ENCODE assay signal across 8 mouse cellular contexts in the genomic region with DNA sequence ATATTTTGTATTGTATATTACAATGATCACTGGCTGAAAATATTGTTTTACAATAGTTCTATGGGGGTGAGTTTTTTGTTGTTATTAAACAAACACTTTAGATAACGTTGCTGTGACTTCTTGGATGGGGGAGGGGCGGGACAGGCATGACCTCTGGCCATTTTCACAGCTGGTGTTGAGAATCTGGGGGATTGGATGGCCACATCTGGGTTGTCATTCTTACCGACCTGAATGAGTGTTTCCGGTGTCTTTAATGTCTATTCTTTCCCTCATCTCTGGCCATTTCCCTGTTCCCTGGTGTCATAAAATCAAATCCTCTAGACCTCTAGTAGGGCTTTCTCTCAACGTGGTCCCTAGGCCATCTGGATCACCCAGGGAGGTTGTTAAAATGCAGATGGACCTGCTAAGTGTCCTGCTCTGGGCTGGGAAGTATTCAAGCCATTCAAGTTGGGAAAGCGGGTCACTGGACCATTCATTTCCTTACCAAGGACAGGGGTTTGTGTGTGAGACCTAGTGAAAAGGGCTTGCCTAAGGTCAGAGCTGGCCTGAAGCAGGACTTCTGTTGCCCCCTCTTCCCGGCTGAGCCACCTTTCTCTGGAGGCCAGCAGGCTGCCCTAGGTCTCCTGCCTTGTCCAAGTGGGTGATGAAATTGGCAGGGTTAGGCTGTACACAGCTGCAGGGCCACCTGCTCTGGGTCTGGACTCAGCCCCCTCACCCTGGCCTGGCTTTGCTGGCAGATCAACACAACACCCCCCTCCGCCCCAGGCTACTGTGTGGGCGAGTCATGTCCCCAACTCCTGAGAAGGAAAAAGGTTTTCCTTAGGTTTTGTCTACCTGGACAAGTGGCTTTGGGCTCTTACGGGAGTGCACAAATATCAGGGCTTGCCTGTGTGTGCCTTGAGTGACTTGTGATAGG. TPM values are rescaled to one million over a fixed set of nuclear protein-coding genes. Genes with fewer than 3 reads are reported as not detected.
A peak's percentile ranks its signal among the peaks of the same experiment; 100 is the strongest.
DNase-seq lines count a peak whose midpoint lies in the region; ATAC-seq and TF ChIP-seq lines count a peak whose summit lies in the region.

No protein-coding gene starts in this region.

- H3K27me3 ChIP-seq in heart, embryonic 10.5 days (ENCODE audit: insufficient read depth, poor library complexity, severe bottlenecking), result no peaks in the 10 kb centered on the region
- H3K27me3 ChIP-seq in kidney, embryonic 16.5 days (ENCODE audit: insufficient read depth, low read length), result no peaks in the 10 kb centered on the region
- H3K27me3 ChIP-seq in midbrain, embryonic 15.5 days (replicated peaks), result 0 out of 2 replicates have a peak, but pooled peaks cover 5% of the 10 kb centered on the region

- ATAC-seq in kidney, embryonic 16.5 days (ENCODE audit: low FRiP score, low TSS enrichment), result no peak
- no peak for ATAC-seq in midbrain, embryonic 15.5 days (replicated peaks)
- ATAC-seq in activated CD4-positive, CD25-positive, alpha-beta regulatory T cell, adult 4 months, result no peak

- intact Hi-C loops in gastrocnemius, adult 2 months (cut with DNase I), result loop anchor here (5.0 kb wide), 1 partner anchor 50 kb away; no protein-coding TSS in a partner anchor
- intact Hi-C loops in gastrocnemius, postnatal 36 days (cut with DNase I), result no loop called here

- peak; percentile 48 for DNase-seq in gastrocnemius, adult 2 months
- no peak for DNase-seq in gastrocnemius, postnatal 36 days
- peak; percentile 40 for DNase-seq in adrenal gland, postnatal 25 days
- no peak for DNase-seq in heart, embryonic 10.5 days (ENCODE audit: low spot score)
- no peak for DNase-seq in cerebellum, postnatal 4 days (ENCODE audit: low spot score in 2 of 2)

- peaks cover 84% of the 10 kb centered on the region for H3K4me1 ChIP-seq in heart, embryonic 10.5 days
- H3K4me1 ChIP-seq in kidney, embryonic 16.5 days (ENCODE audit: insufficient read depth, low read length), result peaks cover 71% of the 10 kb centered on the region
- peaks cover 48% of the 10 kb centered on the region for H3K4me1 ChIP-seq in midbrain, embryonic 15.5 days

- H3K4me3 ChIP-seq in gastrocnemius, adult 2 months, result peak overlapping the region; percentile 76
- peak overlapping the region; percentile 87 for H3K4me3 ChIP-seq in heart, embryonic 10.5 days
- peak overlapping the region; percentile 84 for H3K4me3 ChIP-seq in kidney, embryonic 16.5 days (ENCODE audit: low read length)
- peak overlapping the region; percentile 48 for H3K4me3 ChIP-seq in midbrain, embryonic 15.5 days

- 10% methylated on average over 10 of the region's 10 CpGs for WGBS in heart, embryonic 10.5 days
- WGBS in kidney, embryonic 16.5 days, result 5% methylated on average over 10 of the region's 10 CpGs
- 16% methylated on average over 10 of the region's 10 CpGs for WGBS in midbrain, embryonic 15.5 days

- no peaks in the 10 kb centered on the region for H3K9me3 ChIP-seq in heart, embryonic 10.5 days
- no peaks in the 10 kb centered on the region for H3K9me3 ChIP-seq in kidney, embryonic 16.5 days (ENCODE audit: low read length)
- no peaks in the 10 kb centered on the region for H3K9me3 ChIP-seq in midbrain, embryonic 15.5 days

- peak overlapping the region; percentile 94 for H3K27ac ChIP-seq in gastrocnemius, adult 2 months
- peak overlapping the region; percentile 97 for H3K27ac ChIP-seq in heart, embryonic 10.5 days
- peak overlapping the region; percentile 93 for H3K27ac ChIP-seq in kidney, embryonic 16.5 days (ENCODE audit: low read length)
- peak overlapping the region; percentile 40; the same call in 1 of the 2 replicates for H3K27ac ChIP-seq in midbrain, embryonic 15.5 days

- no peak for TF ChIP-seq CTCF in gastrocnemius, adult 2 months (IDR thresholded peaks at IDR 0.05)

- H3K9ac ChIP-seq in kidney, embryonic 16.5 days (replicated peaks; ENCODE audit: low read length), result peak overlapping the region; percentile 96
- peak overlapping the region; percentile 8; the same call in 1 of the 2 replicates for H3K9ac ChIP-seq in midbrain, embryonic 15.5 days

- peaks cover 8% of the 10 kb centered on the region for H3K36me3 ChIP-seq in heart, embryonic 10.5 days
- H3K36me3 ChIP-seq in kidney, embryonic 16.5 days (ENCODE audit: insufficient read depth, low read length), result no peaks in the 10 kb centered on the region
- H3K36me3 ChIP-seq in midbrain, embryonic 15.5 days (replicated peaks), result no peaks in the 10 kb centered on the region

- H3K4me2 ChIP-seq in kidney, embryonic 16.5 days (replicated peaks; ENCODE audit: low read depth, low read length), result peak overlapping the region; percentile 62
- H3K4me2 ChIP-seq in midbrain, embryonic 15.5 days, result peak overlapping the region; percentile 86

RNA-seq across cellular contexts. Expression of gene Id1, which starts 1.5 kb away (rescaled TPM):
- 10 to 100 TPM in 1 of 2 experiments, 1 to 10 TPM in 1; 6.7 to 26.8 TPM for total RNA-seq in gastrocnemius, adult 2 months (2021)
- 10 to 100 TPM; 11.5 to 17.7 TPM for total RNA-seq in gastrocnemius, postnatal 36 days (2021)
- total RNA-seq in adrenal gland, postnatal 25 days (2021), result 73.3 and 81.1 TPM in 2 replicates
- 92.5 and 124 TPM in 2 replicates for polyA plus RNA-seq in heart, embryonic 10.5 days (2016; fragmentation: Nextera tagmentation; extraction: Ambion mirVana)
- 139 and 151 TPM in 2 replicates for polyA plus RNA-seq in kidney, embryonic 16.5 days (2015; fragmentation: Nextera tagmentation; extraction: Ambion mirVana)
- 30.7 and 33.7 TPM in 2 replicates for polyA plus RNA-seq in midbrain, embryonic 15.5 days (2015; fragmentation: Nextera tagmentation; extraction: Ambion mirVana)
- polyA plus RNA-seq in activated CD4-positive, CD25-positive, alpha-beta regulatory T cell, adult 4 months (2017; shearing (Covaris generic)), result under 1 TPM; 0.56 to 0.97 TPM

RNA-seq across cellular contexts. Expression of gene Cox4i2, which starts 16.4 kb away (rescaled TPM):
- total RNA-seq in gastrocnemius, adult 2 months (2021), result 1 to 10 TPM; 2.0 to 4.2 TPM
- 1 to 10 TPM; 2.9 TPM for total RNA-seq in gastrocnemius, postnatal 36 days (2021)
- 4.2 and 4.3 TPM in 2 replicates for total RNA-seq in adrenal gland, postnatal 25 days (2021)
- polyA plus RNA-seq in heart, embryonic 10.5 days (2016; fragmentation: Nextera tagmentation; extraction: Ambion mirVana), result 18.8 and 21.1 TPM in 2 replicates
- polyA plus RNA-seq in kidney, embryonic 16.5 days (2015; fragmentation: Nextera tagmentation; extraction: Ambion mirVana), result 19.6 and 22.1 TPM in 2 replicates
- polyA plus RNA-seq in midbrain, embryonic 15.5 days (2015; fragmentation: Nextera tagmentation; extraction: Ambion mirVana), result 5.2 and 6.4 TPM in 2 replicates
- polyA plus RNA-seq in activated CD4-positive, CD25-positive, alpha-beta regulatory T cell, adult 4 months (2017; shearing (Covaris generic)), result not detected

RNA-seq across cellular contexts. Expression of gene Mcts2, which starts 50.7 kb away (rescaled TPM):
- total RNA-seq in gastrocnemius, adult 2 months (2021), result 10 to 100 TPM; 11.1 to 12.8 TPM
- total RNA-seq in gastrocnemius, postnatal 36 days (2021), result 10 to 100 TPM in 1 of 2 experiments, 1 to 10 TPM in 1; 9.6 to 12.1 TPM
- 34.2 and 37.9 TPM in 2 replicates for total RNA-seq in adrenal gland, postnatal 25 days (2021)
- 28.0 and 33.2 TPM in 2 replicates for polyA plus RNA-seq in heart, embryonic 10.5 days (2016; fragmentation: Nextera tagmentation; extraction: Ambion mirVana)
- 27.6 and 28.0 TPM in 2 replicates for polyA plus RNA-seq in kidney, embryonic 16.5 days (2015; fragmentation: Nextera tagmentation; extraction: Ambion mirVana)
- 33.7 and 34.3 TPM in 2 replicates for polyA plus RNA-seq in midbrain, embryonic 15.5 days (2015; fragmentation: Nextera tagmentation; extraction: Ambion mirVana)
- polyA plus RNA-seq in activated CD4-positive, CD25-positive, alpha-beta regulatory T cell, adult 4 months (2017; shearing (Covaris generic)), result 1 to 10 TPM; 2.1 to 2.5 TPM

Comparison
In these comparisons a context has a peak if more than half of its experiments do, and no peak if none do; other contexts are left out.
1. DNase-seq: peak in gastrocnemius, adult 2 months (single experiment) and adrenal gland, postnatal 25 days (single experiment); none in gastrocnemius, postnatal 36 days (0 of 2), heart, embryonic 10.5 days (single experiment) and cerebellum, postnatal 4 days (0 of 2).
2. H3K27ac ChIP-seq: peak in every context shown above with its lines; median percentile 97 in heart, embryonic 10.5 days; 94 in gastrocnemius, adult 2 months; 93 in kidney, embryonic 16.5 days; 40 in midbrain, embryonic 15.5 days.
3. RNA of gene Id1, which starts 1.5 kb away (polyA plus RNA-seq): 139 to 151 TPM in kidney, embryonic 16.5 days, 92.5 to 124 TPM in heart, embryonic 10.5 days and 30.7 to 33.7 TPM in midbrain, embryonic 15.5 days; 0.56 to 0.97 TPM in activated CD4-positive, CD25-positive, alpha-beta regulatory T cell, adult 4 months; every median in the first group is over 10 times any median in the second.
4. Peak in every context shown above with its lines, with median percentiles within 50 percentile points of each other: H3K4me3 ChIP-seq.